Mouse (Mus musculus) C2C12 (cell line): ENCODE results near the gene Gm29427. TPM values are rescaled to one million over a fixed set of nuclear protein-coding genes. Genes with fewer than 3 reads are reported as not detected.

Source experiments
- H3K27me3 ChIP-seq: one replicate; pipeline ENCODE4 v1.6.1; 2011; ENCODE audit not compliant: control insufficient read depth, insufficient read depth, insufficient read length
- H3K36me3 ChIP-seq: one replicate; pipeline ENCODE4 v1.6.1; 2011; ENCODE audit not compliant: control insufficient read depth, insufficient read depth
- H3K4me3 ChIP-seq: one replicate; pipeline ENCODE4 v1.5.1; 2011; ENCODE audit warnings: mild to moderate bottlenecking, control low read depth; ENCODE audit not compliant: poor library complexity, insufficient read depth, severe bottlenecking
- H3K79me2 ChIP-seq: one replicate; pipeline ENCODE4 v1.6.1; 2011; ENCODE audit not compliant: control insufficient read depth, insufficient read depth
- H3K79me3 ChIP-seq: one replicate; pipeline ENCODE4 v1.6.1; 2011; ENCODE audit warnings: low read depth, control low read depth
- H3ac ChIP-seq: one replicate; pipeline ENCODE3; 2011; ENCODE audit warnings: low read depth; ENCODE audit not compliant: control insufficient read depth, insufficient read length
- CEBPB ChIP-seq: IDR thresholded peaks from one replicate; pipeline ENCODE4 v1.6.1; 2011; ENCODE audit warnings: low read depth, mild to moderate bottlenecking, control low read depth, moderate library complexity
- CTCF ChIP-seq: IDR thresholded peaks from one replicate; pipeline ENCODE4 v1.5.1; 2011; ENCODE audit not compliant: control insufficient read depth, insufficient read depth, insufficient read length
- FOSL1 ChIP-seq: IDR thresholded peaks from one replicate; pipeline ENCODE4 v1.8.0; 2011; ENCODE audit warnings: mild to moderate bottlenecking, low read length; ENCODE audit not compliant: poor library complexity, insufficient read depth, severe bottlenecking
- MAX ChIP-seq: IDR thresholded peaks from one replicate; pipeline ENCODE4 v1.6.1; 2011; ENCODE audit warnings: mild to moderate bottlenecking, control low read depth
- MYOD1 ChIP-seq: IDR thresholded peaks from one replicate; pipeline ENCODE4 v1.6.1; 2011; ENCODE audit warnings: low read depth; ENCODE audit not compliant: control insufficient read depth, insufficient read length
- MYOG ChIP-seq: IDR thresholded peaks from one replicate; pipeline ENCODE4 v1.6.1; 2011; ENCODE audit not compliant: control insufficient read depth, insufficient read length; ENCODE audit errors: extremely low read depth
- USF1 ChIP-seq: IDR thresholded peaks from one replicate; pipeline ENCODE4 v1.6.1; 2011; ENCODE audit warnings: low read depth, mild to moderate bottlenecking, control low read depth, moderate library complexity
- polyA plus RNA-seq: library from polyadenylated mRNA; unstranded; fragments of >200 nt; fragmentation: generic; extraction: Trizol; gene quantifications from one replicate; pipeline ENCODE4 v1.2.1, GENCODE M21; 2012; ENCODE audit warnings: missing spikeins

Gm29427 gene
- polyA plus RNA-seq, 1 experiment = not detected

DNA sequence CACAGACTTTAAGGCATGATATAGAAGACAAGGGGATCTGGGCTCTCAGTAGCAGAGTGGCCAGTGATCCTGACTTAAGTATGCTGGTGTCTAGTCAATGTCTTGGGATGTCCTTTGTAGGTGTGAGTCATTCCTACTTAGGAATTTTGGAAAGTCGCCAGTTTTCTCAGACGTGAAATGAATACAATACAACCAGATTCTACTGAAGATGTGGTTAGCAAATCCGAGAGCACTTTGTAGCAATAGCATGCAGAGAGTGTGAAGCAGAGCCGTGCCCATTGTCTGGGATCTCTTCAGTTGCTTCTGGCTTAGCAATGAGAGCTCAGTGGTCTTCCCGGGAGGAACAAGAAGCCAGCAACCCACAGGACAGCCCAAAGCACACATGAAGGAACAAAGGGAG is 18.9 kb upstream of the Gm29427 start:
- Histone ChIP-seq H3K79me3 (no peaks in the 10 kb centered on the region), H3K36me3 (no peaks in the 10 kb centered on the region), H3ac (no peak overlapping the region), H3K79me2 (no peaks in the 10 kb centered on the region), H3K27me3 (no peaks in the 10 kb centered on the region), H3K4me3 (no peak overlapping the region)
- TF ChIP-seq CTCF (no peak), FOSL1 (no peak), CEBPB (no peak), MYOG (no peak), USF1 (no peak), MAX (no peak), MYOD1 (no peak)

GRCm38 (mm10) chr1:130733671-130734070 is 18.1 kb upstream of the Gm29427 start:
- no peak overlapping the region for H3K4me3 ChIP-seq
- TF ChIP-seq MYOG = no peak
- no peak for TF ChIP-seq MYOD1
- TF ChIP-seq CTCF = no peak
- no peak for TF ChIP-seq USF1
- no peak for TF ChIP-seq FOSL1
- TF ChIP-seq CEBPB = no peak
- TF ChIP-seq MAX = no peak
- H3K79me2 ChIP-seq = no peaks in the 10 kb centered on the region
- no peak overlapping the region for H3ac ChIP-seq
- H3K27me3 ChIP-seq = no peaks in the 10 kb centered on the region
- H3K79me3 ChIP-seq = no peaks in the 10 kb centered on the region
- no peaks in the 10 kb centered on the region for H3K36me3 ChIP-seq

DNA sequence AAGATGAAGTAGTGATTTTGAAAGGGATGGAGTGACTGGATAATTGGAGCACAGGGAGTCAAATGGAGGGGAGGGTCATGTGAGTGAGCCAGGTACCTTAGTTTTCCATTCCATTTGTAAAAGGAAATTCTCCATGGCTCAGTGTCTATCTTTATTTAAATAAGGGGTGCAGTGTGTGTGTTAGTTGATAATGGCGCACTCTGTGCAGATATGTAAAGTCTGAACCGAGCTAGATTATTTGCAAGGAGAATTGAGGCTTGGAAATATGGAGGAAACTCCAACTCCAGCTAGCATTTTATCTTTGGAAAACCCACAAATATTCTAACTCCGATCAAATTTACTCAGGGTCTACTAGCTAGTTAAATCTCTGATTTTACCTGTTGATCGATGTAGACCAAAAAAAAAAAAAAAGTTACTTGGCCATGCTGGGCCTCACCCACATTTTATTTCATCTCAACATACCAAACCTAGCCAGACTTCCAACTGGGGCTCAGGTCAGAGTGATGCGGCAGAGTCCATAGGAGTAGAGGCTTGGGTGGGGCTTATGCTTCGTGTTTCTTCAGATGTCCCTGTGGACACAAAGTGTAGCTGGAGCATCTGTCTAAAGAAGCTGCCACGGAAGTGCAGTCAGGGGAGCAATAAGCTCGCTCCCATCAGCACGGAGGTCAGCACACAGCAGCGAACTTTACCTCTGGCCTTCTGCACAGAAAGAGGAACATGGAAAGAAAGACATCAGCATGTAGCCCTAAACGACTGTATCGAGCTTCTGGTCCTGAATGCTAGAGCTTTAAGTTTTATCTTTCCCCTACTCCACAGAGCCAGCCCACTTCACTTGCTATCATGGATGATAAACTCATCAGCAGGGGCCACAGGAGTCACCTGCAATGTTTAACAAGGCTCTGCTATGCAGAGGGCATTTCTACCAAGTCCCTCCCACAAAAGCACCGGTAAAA is 17.4 kb upstream of the Gm29427 start:
- Histone ChIP-seq H3K27me3 (no peaks in the 10 kb centered on the region), H3K36me3 (no peaks in the 10 kb centered on the region), H3K4me3 (no peak overlapping the region), H3ac (no peak overlapping the region), H3K79me2 (no peaks in the 10 kb centered on the region), H3K79me3 (no peaks in the 10 kb centered on the region)
- no peak for TF ChIP-seq MYOG
- no peak for TF ChIP-seq CTCF
- no peak for TF ChIP-seq CEBPB
- no peak for TF ChIP-seq MYOD1
- no peak for TF ChIP-seq MAX
- TF ChIP-seq FOSL1 = no peak
- TF ChIP-seq USF1 = no peak

DNA sequence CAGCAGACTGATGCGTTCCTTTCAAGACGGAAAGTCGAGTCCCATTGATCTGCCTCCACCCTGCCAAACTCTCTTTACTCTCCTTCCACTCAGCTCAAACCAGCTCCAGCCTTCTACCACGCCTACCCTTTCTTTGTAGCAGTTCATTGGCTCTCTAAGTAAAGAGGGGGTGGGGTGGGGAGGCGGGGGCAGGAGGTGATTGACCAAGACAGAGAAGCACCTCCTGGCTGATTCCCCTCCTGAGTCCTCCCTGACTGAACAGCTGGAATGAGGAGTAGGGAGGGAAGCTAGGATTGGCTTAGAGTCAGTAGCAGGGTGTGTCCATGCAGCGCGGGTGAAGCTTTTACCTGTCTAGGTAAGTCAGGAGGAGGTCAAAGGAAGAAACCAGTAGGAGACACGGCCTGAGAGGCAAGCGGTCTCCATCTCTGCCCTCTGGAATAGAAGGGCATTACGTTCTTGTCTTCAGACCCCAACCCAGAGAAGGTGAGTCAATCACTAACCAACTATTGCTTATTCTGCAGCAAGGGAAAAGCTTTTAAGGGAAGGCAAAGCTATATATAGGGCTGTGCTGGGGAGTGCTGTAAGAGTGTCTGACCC is 16.2 kb upstream of the Gm29427 start, which contains the start of gene AA986860:
Gene AA986860, plus strand, starts transcription at position 236 of the 597 bp plus-strand sequence.
- H3K27me3 ChIP-seq = no peaks in the 10 kb centered on the region
- H3K36me3 ChIP-seq = no peaks in the 10 kb centered on the region
- H3ac ChIP-seq = no peak within 1 kb of the TSS
- no peaks in the 10 kb centered on the region for H3K79me2 ChIP-seq
- TF ChIP-seq MYOG (no peak), FOSL1 (no peak), MYOD1 (no peak), CTCF (no peak), MAX (no peak), USF1 (no peak)
- no peaks in the 10 kb centered on the region for H3K79me3 ChIP-seq
- no peak within 1 kb of the TSS for H3K4me3 ChIP-seq

DNA sequence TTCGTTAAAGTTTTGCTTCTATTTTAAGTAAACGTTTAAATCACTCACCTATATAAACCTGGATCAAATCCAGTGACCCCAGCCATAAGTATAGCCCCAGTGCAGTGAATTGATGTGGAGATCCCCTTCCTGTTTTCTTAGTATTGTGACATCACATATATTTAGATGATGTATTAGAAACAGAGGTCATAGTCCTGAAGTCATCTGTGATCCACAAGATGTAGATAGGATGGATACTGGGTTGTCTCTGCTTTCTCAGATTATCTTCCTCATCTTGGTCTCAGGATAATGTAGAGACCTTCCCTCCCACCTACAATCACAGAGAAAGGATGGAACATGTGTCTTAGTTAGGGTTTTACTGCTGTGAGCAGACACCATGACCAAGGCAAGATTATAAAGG is 13.6 kb upstream of the Gm29427 start, which contains the start of gene Pfkfb2:
Gene Pfkfb2, minus strand, starts transcription at position 101 of the 400 bp plus-strand sequence.
- H3K27me3 ChIP-seq = no peaks in the 10 kb centered on the region
- H3K36me3 ChIP-seq = peaks cover 2% of the 10 kb centered on the region
- H3K4me3 ChIP-seq = no peak within 1 kb of the TSS
- no peak for TF ChIP-seq CTCF
- no peak for TF ChIP-seq MYOD1
- no peak for TF ChIP-seq FOSL1
- peaks cover 1% of the 10 kb centered on the region for H3K79me3 ChIP-seq
- H3K79me2 ChIP-seq = peaks cover under 1% of the 10 kb centered on the region
- H3ac ChIP-seq = no peak within 1 kb of the TSS
